Mouse (Mus musculus) forebrain, embryonic 14.5 days (tissue): ENCODE measurements around the gene Skiv2l. TPM values are rescaled to one million over a fixed set of nuclear protein-coding genes. Genes with fewer than 3 reads are reported as not detected.
"Not testable (repeated sequence)": the region's sequence is repeated elsewhere in the genome, so short reads cannot be mapped to it uniquely, and the experiment has no call there.

ENCODE experiments used
- ATAC-seq: fragments of 200-750 bp; cut with Nextera tagmentation; 2 replicates; pipeline ENCODE4 v1.8.0; 2017; ENCODE audit warnings: mild to moderate bottlenecking, moderate library complexity
- DNase-seq: peaks from one replicate; pipeline ENCODE4 v3.0.0-alpha.2; 2015; ENCODE audit warnings: low spot score
- H3K27ac ChIP-seq: fragments of 300-500 bp; sonication (generic); 2 replicates; pipeline ENCODE4 v1.5.1; 2014; ENCODE audit warnings: low read depth, mild to moderate bottlenecking, control low read depth, low read length, moderate library complexity
- H3K27me3 ChIP-seq: fragments of 300-500 bp; sonication (generic); replicated peaks from 2 replicates; pipeline ENCODE4 v1.6.1; 2014; ENCODE audit warnings: low read length, control low read depth, mixed read lengths; ENCODE audit not compliant: control insufficient read depth, insufficient read depth
- H3K36me3 ChIP-seq: fragments of 300-500 bp; sonication (generic); 2 replicates; pipeline ENCODE4 v1.6.1; 2014; ENCODE audit warnings: low read length, control low read depth; ENCODE audit not compliant: control insufficient read depth, insufficient read depth
- H3K4me1 ChIP-seq: fragments of 300-500 bp; sonication (generic); 2 replicates; pipeline ENCODE4 v1.6.1; 2014; ENCODE audit warnings: antibody characterized with exemption, low read length, control low read depth; ENCODE audit not compliant: control insufficient read depth, insufficient read depth
- H3K4me2 ChIP-seq: fragments of 300-500 bp; sonication (generic); 2 replicates; pipeline ENCODE4 v1.6.1; 2014; ENCODE audit warnings: mild to moderate bottlenecking, control low read depth, low read length
- H3K4me3 ChIP-seq: fragments of 300-500 bp; sonication (generic); 2 replicates; pipeline ENCODE4 v1.5.1; 2014; ENCODE audit warnings: low read depth, low read length, control low read depth
- H3K9ac ChIP-seq: fragments of 300-500 bp; sonication (generic); 2 replicates; pipeline ENCODE4 v1.6.1; 2014; ENCODE audit warnings: mild to moderate bottlenecking, low read length, control low read depth, moderate library complexity
- H3K9me3 ChIP-seq: fragments of 300-500 bp; sonication (generic); replicated peaks from 2 replicates; pipeline ENCODE4 v1.6.1; 2016; ENCODE audit warnings: low read length, control low read depth, mixed read lengths; ENCODE audit not compliant: control insufficient read depth
- whole genome bisulfite sequencing: fragments of 180-500 bp; shearing (Covaris S2); extraction: QIAGEN DNeasy Blood & Tissue Kit; methylation state at CpG from one replicate; pipeline ENCODE4 v1.1.7; 2014; 5-methylcytosine and 5-hydroxymethylcytosine counted together
- polyA plus RNA-seq: library from polyadenylated mRNA; unstranded; fragments of >200 nt; fragmentation: Nextera tagmentation; extraction: Ambion mirVana; gene quantifications from 2 replicates; pipeline ENCODE4 v1.2.1, GENCODE M21; 2014

Gene Skiv2l
- polyA plus RNA-seq, 1 experiment from 2014 or later, result 36.6 TPM

GRCm38 (mm10) chr17:34840736-34841307, 9.2 kb downstream of the Skiv2l start:
- WGBS, result 87% methylated on average over 6 of the region's 6 CpGs
- H3K36me3 ChIP-seq, result peaks cover 74% of the 10 kb centered on the region
- no peak for ATAC-seq

GRCm38 (mm10) chr17:34838785-34839184, 11.2 kb downstream of the Skiv2l start:
- DNase-seq (no peak), ATAC-seq (no peak)
- Histone ChIP-seq H3K4me3 (no peak overlapping the region), H3K36me3 (peaks cover 60% of the 10 kb centered on the region), H3K4me1 (peaks cover 13% of the 10 kb centered on the region), H3K9ac (no peak overlapping the region), H3K9me3 (no peaks in the 10 kb centered on the region), H3K4me2 (no peak overlapping the region), H3K27me3 (no peaks in the 10 kb centered on the region), H3K27ac (no peak overlapping the region)
- 89% methylated on average over 7 of the region's 7 CpGs for WGBS

More at GRCm38 (mm10) chr17:34840736-34841307, 9.2 kb downstream of the Skiv2l start:
- Histone ChIP-seq H3K4me3 (no peak overlapping the region), H3K27me3 (no peaks in the 10 kb centered on the region), H3K4me1 (peaks cover 10% of the 10 kb centered on the region), H3K27ac (no peak overlapping the region), H3K9ac (no peak overlapping the region), H3K9me3 (no peaks in the 10 kb centered on the region), H3K4me2 (no peak overlapping the region)
- no peak for DNase-seq

- Histone ChIP-seq H3K4me3 (peak overlapping the region; percentile 73), H3K27ac (no peak overlapping the region), H3K9me3 (no peaks in the 10 kb centered on the region), H3K4me2 (peak overlapping the region; percentile 99), H3K36me3 (peaks cover 54% of the 10 kb centered on the region), H3K4me1 (peaks cover 13% of the 10 kb centered on the region), H3K9ac (peak overlapping the region; percentile 80), H3K27me3 (no peaks in the 10 kb centered on the region)
- no peak for DNase-seq
- WGBS, result 45% methylated on average over 43 of the region's 43 CpGs
- 0 out of 2 replicates have a peak, but pooled peaks have one; percentile 3 for ATAC-seq
These were observed 12.3 kb downstream of the Skiv2l start for GRCm38 (mm10) chr17:34837464-34838324.

GRCm38 (mm10) chr17:34836856-34837221, 13.2 kb downstream of the Skiv2l start, which contains the start of the genes Stk19 and Dxo:
Gene Stk19, minus strand, starts transcription at chr17:34836945.
Gene Dxo, plus strand, starts transcription at chr17:34837019.
- DNase-seq (peak; percentile 98), ATAC-seq (peak; percentile 93)
- Histone ChIP-seq H3K27me3 (no peaks in the 10 kb centered on the region), H3K4me2 (peak within 1 kb of the TSS; percentile 99), H3K9me3 (no peaks in the 10 kb centered on the region), H3K4me3 (peak within 1 kb of the TSS; percentile 73), H3K4me1 (peaks cover 13% of the 10 kb centered on the region), H3K27ac (peak within 1 kb of the TSS; percentile 76), H3K9ac (peak within 1 kb of the TSS; percentile 80), H3K36me3 (peaks cover 45% of the 10 kb centered on the region)
- WGBS, result under 1% methylated on average over 40 of the region's 40 CpGs

GRCm38 (mm10) chr17:34836155-34836855, 13.7 kb downstream of the Skiv2l start:
- ATAC-seq (peak; percentile 81), DNase-seq (no peak)
- Histone ChIP-seq H3K27me3 (no peaks in the 10 kb centered on the region), H3K36me3 (peaks cover 40% of the 10 kb centered on the region), H3K9me3 (no peaks in the 10 kb centered on the region), H3K27ac (peak overlapping the region; percentile 76), H3K4me2 (peak overlapping the region; percentile 99), H3K9ac (peak overlapping the region; percentile 80), H3K4me1 (peaks cover 13% of the 10 kb centered on the region), H3K4me3 (peak overlapping the region; percentile 73)
- WGBS, result 4% methylated on average over 47 of the region's 48 CpGs

GRCm38 (mm10) chr17:34830776-34831175, 19.2 kb downstream of the Skiv2l start:
- WGBS, result 94% methylated on average over 1 of the region's 1 CpGs
- H3K9ac ChIP-seq, ATAC-seq, H3K4me2 ChIP-seq, DNase-seq, H3K4me3 ChIP-seq, H3K4me1 ChIP-seq, H3K27ac ChIP-seq, H3K9me3 ChIP-seq, H3K27me3 ChIP-seq: not testable (repeated sequence)
- H3K36me3 ChIP-seq, result peaks cover 46% of the 10 kb centered on the region

- Histone ChIP-seq H3K9me3 (no peaks in the 10 kb centered on the region), H3K4me1 (no peaks in the 10 kb centered on the region), H3K9ac (no peak overlapping the region), H3K27me3 (no peaks in the 10 kb centered on the region), H3K4me3 (no peak overlapping the region), H3K27ac (no peak overlapping the region), H3K4me2 (no peak overlapping the region), H3K36me3 (no peaks in the 10 kb centered on the region)
- DNase-seq (no peak), ATAC-seq (no peak)
- 80% methylated on average over 7 of the region's 7 CpGs for WGBS
These were observed 35.1 kb downstream of the Skiv2l start for GRCm38 (mm10) chr17:34814818-34815370.

- H3K4me3 ChIP-seq, H3K36me3 ChIP-seq, ATAC-seq, H3K27ac ChIP-seq, DNase-seq, H3K4me2 ChIP-seq, H3K27me3 ChIP-seq, H3K9ac ChIP-seq, H3K9me3 ChIP-seq, H3K4me1 ChIP-seq: not testable (repeated sequence)
- WGBS, result 56% methylated on average over 12 of the region's 12 CpGs
These were observed 36.3 kb downstream of the Skiv2l start for GRCm38 (mm10) chr17:34813747-34814146.
